Mouse (Mus musculus) hematopoietic stem cell, adult 5-6 weeks (primary cell): ENCODE measurements around the gene Cd93. TPM values are rescaled to one million over a fixed set of nuclear protein-coding genes. Genes with fewer than 3 reads are reported as not detected.

Source experiments
- ATAC-seq, 2 experiments: fragments of 125-278 bp in 1 of 2; replicated peaks in 1 of 2; 2 replicates each; pipeline ENCODE4 v1.8.0; 2016 to 2017; ENCODE audit warnings: inconsistent platforms in 2 of 2, mild to moderate bottlenecking in 2 of 2, moderate number of reproducible peaks in 2 of 2, low read depth in 1 of 2, moderate TSS enrichment in 1 of 2; ENCODE audit not compliant: low FRiP score in 2 of 2, poor library complexity in 2 of 2, severe bottlenecking in 2 of 2, insufficient read depth in 1 of 2, low TSS enrichment in 1 of 2
- total RNA-seq: library from RNA; stranded (forward); fragments of 172-1452, 232-1000 nt; gene quantifications from 2 replicates; pipeline ENCODE4 v1.2.3, GENCODE M21; 2017

Gene Cd93
- total RNA-seq, 1 experiment from 2014 or later = 145 TPM

GRCm38 (mm10) chr2:148409821-148410220 lies 33.5 kb downstream of the Cd93 start:
- ATAC-seq = no peak

GRCm38 (mm10) chr2:148409141-148409540 lies 34.2 kb downstream of the Cd93 start:
- peak; percentile 70 to 73 for ATAC-seq

DNA sequence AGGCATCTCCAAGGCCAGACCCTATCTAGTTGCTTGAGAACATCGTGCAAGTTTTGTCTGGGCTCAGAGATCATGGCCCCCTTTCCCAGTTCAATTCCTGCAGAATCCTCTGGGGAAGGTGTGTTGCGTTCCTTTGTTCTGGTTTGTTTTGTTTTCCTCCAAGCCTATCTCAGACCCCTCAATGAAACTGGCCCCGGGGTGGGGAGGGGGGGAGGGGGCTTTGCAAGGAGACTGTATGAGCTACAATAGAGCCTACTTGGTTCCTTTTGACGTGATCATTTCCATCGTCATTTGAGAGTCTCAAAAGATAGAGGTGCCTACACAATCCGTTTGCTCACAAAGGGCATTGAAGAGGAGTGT lies 34.6 kb downstream of the Cd93 start:
- ATAC-seq = no peak

GRCm38 (mm10) chr2:148407870-148408760 lies 35.2 kb downstream of the Cd93 start, which contains the start of gene Thbd:
Gene Thbd (minus strand): TSS chr2:148408188.
- ATAC-seq = peak; percentile 58 to 70

DNA sequence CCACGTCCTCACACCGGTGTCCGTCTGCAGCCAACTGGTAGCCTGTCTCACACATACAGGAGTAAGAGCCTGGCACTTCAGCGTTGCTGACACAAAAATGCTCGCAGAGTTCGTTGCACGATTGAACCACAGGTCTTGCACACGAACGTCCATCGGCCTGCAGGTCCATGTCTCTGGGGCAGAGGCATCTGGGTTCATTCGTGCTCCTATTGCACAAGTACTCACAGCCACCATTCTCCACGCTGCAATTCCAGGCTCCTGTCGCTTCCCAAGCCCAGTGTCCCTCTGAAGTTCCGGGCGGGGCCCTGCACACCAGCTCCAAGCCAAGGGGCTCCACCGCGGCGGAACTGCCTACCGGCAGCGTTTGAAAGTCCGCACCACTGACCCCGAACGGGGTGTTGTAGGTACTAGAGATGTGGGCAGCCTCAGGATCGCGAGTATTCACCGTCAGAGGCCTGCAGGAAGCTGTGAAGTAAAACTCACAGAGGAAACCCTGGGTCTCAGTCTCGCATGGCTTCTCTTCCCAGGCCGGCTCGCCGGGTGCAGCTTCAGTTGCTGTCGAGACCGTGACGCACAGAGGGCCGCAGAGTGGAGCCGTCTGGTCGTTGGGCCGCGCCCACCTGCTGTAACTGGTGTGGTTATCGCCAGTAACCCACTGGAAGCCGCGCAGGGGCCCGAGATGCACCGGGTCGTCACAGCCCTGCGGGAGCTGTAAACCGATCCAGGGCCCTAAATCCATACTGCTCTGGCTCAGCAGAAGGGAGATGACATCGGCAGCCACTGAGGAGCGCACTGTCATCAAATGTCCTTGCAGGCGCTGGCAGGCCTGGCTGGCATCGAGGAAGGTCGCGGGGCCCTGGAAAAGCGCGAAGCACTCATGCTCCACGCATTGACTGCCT lies 36.1 kb downstream of the Cd93 start:
- ATAC-seq = peak; percentile 28 to 58

DNA sequence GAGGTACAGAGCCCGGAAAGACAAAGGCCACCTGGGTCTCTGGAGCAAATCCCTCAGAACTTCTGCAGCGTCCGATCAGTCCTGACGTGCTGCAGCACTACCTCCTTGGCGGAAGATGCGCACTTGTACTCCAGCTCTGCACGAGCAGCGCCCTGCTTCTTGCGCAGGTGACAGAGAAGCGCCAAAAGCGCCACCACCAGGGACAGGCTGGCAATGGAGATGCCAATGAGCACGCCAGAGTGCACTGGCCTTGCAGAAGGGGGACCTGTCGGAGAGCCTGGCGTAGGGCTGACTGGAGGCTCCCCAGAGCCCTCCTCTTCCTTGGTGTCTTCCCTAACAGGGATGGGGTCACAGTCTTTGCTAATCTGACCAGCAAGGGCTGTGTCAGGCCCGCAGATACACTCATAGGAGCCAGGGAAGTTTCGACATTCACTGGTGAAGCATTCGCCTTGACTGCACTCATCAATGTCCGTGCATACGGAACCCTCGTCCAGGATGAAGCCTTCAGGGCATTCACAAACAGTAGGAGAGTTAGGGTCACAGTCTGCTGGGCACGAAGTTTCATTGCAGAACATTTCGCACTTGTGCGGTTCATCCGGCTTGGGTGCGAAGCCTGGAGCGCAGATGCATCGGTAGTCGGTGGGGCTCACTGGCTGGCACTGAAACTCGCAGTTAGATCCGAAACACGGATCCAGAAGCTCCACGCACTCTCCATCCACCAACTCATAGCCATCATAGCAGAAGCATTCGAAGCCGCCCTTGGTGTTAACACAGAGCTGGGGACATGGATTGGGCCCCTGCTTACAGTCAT lies 37.0 kb downstream of the Cd93 start:
- peak; percentile 33 for ATAC-seq

DNA sequence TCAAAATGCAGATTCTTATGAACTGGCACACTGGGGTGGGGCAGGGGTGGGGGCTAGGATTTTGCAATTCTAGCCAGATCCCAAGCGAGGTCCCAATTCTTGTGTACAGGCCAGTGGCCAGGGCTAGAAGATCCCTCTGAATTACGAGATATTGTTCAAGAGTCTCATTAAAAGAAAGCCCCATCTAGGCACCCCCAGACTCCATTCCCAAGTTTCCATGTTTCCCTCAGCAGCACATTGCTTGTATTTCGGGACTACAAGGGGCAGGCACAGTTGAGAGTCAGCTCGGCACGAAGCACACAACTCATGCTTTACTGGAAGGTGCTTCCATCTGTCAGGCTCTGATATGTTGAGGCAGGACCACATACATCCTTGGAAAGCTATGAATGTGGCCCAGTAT lies 38.5 kb downstream of the Cd93 start:
- ATAC-seq = no peak

- no peak for ATAC-seq
Observed at GRCm38 (mm10) chr2:148402227-148402626, 41.1 kb downstream of the Cd93 start.

DNA sequence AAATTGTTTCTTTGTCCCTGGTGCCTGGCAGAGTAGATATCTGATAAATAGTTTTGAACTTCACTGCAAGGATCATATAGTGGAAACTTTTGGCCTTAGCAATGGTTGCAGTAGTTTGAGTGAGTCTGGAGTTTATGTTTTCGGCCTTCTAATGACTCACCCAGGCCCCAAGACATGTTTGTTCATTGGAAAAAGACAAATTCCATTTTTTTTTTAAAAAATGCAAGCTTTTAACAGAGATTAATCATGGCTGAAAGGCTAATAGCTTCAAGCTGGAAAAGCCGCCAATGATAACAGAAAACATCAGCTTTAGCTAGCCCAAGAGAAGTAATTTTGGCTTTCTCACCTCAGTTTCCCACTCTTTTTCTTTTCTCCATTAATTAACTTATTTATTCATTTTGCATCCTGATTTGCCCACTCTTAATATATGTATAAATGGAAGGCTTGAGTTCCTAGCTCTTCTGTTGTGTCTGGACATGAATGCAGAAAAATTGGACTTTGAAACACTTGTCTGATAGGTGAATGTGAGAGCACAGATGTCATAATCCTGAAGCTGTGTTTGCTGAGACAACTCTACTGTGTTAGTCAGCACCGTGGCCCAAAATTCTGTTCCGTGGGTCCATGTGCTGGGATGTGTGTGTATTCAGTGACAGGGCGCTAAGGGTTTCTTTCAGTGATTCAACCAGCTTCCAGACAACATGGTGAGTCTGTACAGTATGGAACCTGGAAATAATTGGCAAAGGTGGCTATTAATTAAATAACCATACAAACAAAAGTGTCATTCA lies 44.3 kb downstream of the Cd93 start:
- no peak for ATAC-seq

DNA sequence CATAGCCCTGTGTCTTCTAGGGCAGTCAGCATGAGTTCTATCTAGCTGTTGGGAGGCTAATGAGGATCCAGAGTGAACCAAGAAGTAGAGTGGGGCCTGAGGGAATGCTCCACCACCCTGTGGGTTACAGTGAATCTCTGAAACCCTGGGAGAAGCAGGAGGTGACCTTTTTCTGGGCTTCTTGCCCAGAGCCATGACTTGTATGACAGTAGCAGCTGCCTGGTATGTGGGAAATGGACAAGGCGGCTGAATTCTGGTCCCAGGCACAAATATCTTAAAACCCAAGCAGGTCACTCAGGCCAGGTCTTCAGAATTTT lies 45.6 kb downstream of the Cd93 start:
- ATAC-seq = peak; percentile 11 to 18

DNA sequence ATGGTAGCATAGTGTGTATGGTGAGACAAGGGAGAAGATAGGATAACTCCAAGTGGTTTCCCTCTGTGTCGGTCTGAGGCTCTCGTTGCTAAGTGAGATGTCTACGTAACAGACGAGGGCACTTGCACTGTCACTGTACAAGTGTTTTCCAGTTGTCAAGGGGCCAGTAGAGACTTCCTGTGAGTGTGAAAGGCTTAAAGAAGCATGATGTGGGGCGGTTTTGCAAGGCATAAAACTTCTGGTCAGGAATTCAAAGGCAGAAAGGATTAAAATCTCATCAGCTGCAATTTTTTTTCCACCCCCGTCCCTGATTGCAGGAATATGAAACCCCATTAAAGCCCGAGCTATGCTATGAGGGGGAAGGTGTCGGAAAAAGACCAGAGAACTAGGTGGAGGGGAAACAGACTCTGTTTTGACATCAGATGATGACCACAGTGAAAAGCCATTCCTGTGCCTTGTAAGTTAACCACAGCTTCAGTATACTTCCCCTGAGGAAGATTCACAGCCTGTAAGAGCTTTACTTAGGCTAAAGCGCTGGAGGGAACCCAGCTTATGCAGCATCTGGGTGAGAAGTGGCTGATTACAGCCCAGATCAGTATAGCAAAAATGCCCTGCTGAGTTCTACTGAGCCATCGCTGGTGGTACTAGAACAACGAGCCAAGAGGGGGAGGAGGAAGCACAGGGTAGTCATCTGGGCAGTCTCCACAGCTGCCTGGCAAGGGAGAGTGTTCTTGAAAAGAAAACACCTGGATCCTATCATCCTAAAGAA lies 46.2 kb downstream of the Cd93 start:
- ATAC-seq = peak; percentile 75 to 79

- ATAC-seq = no peak
Observed at GRCm38 (mm10) chr2:148396209-148396608, 47.2 kb downstream of the Cd93 start.

DNA sequence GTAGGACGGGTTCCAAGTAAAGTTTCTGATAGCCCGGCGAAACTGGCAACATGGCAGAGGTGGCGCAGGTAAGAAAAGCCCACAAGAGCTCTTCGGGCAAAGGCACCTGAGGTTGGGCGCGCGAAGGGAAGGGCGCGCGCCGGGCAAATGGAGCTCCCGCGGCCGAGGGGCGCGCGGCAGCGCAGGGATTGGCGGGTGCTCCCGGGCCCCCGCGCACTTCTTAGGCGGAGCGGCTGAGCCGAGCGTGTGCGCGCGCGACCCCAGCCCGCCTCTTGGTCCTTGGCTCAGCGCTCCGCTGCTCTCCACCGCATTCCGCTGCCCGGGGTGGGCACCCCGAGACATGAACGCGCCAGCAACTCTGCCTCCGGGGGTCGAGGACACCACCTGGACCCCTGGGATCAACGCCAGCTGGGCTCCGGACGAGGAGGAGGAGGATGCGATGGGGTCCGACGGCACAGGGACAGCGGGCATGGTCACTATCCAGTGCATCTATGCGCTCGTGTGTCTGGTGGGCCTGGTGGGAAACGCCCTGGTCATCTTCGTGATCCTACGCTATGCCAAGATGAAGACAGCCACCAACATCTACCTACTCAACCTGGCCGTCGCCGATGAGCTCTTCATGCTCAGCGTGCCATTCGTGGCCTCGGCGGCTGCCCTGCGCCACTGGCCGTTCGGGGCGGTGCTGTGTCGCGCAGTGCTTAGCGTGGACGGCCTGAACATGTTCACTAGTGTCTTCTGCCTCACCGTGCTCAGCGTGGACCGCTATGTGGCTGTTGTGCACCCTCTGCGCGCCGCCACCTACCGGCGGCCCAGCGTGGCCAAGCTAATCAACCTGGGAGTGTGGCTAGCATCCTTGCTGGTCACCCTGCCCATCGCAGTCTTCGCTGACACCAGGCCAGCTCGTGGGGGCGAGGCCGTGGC lies 48.0 kb downstream of the Cd93 start, which contains the start of gene Sstr4:
Gene Sstr4 (plus strand): TSS at position 214 of the 921 bp plus-strand sequence.
- peak; percentile 14 to 37; a peak in 3 of 4 replicates for ATAC-seq

GRCm38 (mm10) chr2:148393846-148394245 lies 49.5 kb downstream of the Cd93 start:
- no peak for ATAC-seq

DNA sequence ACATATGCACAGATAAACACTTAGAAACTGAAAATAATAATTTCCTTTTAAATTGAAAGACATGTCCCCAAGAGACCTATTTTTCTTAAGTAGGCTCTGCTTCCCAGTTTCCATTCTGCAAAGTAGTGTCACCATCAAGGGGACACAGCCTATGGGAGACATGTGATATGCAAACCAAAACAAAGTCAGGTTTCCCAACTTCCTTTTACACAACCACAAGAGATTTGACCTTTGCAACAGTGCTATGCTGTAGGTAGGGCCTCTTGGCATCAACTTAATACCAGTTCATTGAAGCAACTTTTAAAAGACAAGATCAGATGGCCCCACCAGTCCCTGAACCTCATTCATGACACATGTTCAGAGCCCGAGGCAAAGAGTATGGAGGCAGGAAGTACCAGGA lies 50.2 kb downstream of the Cd93 start:
- ATAC-seq = peak in 1 of 2 experiments; percentile 17; a peak in 1 of 4 replicates
